ENCODE assay signal across 8 mouse cellular contexts in genomic region chr8:110969910-110970770, GRCm38 (mm10). TPM values are rescaled to one million over a fixed set of nuclear protein-coding genes. Genes with fewer than 3 reads are reported as not detected.
DNase-seq lines count a peak whose midpoint lies in the region; ATAC-seq lines count a peak whose summit lies in the region.

No protein-coding gene starts in this region.

- WGBS in forebrain, embryonic 10.5 days, result 5% methylated on average over 45 of the region's 45 CpGs
- WGBS in heart, embryonic 13.5 days, result 7% methylated on average over 45 of the region's 45 CpGs
- 10% methylated on average over 45 of the region's 45 CpGs for WGBS in kidney, embryonic 16.5 days
- WGBS in limb, embryonic 15.5 days, result 6% methylated on average over 45 of the region's 45 CpGs
- 4% methylated on average over 45 of the region's 45 CpGs for WGBS in midbrain, embryonic 16.5 days

- peak overlapping the region; percentile 84 for H3K9ac ChIP-seq in heart, embryonic 13.5 days
- peak overlapping the region; percentile 60 for H3K9ac ChIP-seq in kidney, embryonic 16.5 days (replicated peaks; ENCODE audit: low read length)
- peak overlapping the region; percentile 26 for H3K9ac ChIP-seq in limb, embryonic 15.5 days
- peak overlapping the region; percentile 65 for H3K9ac ChIP-seq in midbrain, embryonic 16.5 days (ENCODE audit: low read depth, low read length)

- peak overlapping the region; percentile 62 for H3K4me3 ChIP-seq in forebrain, embryonic 10.5 days
- peak overlapping the region; percentile 65 for H3K4me3 ChIP-seq in heart, embryonic 13.5 days
- H3K4me3 ChIP-seq in kidney, embryonic 16.5 days (ENCODE audit: low read length), result peak overlapping the region; percentile 46
- peak overlapping the region; percentile 41 for H3K4me3 ChIP-seq in limb, embryonic 15.5 days
- peak overlapping the region; percentile 57 for H3K4me3 ChIP-seq in midbrain, embryonic 16.5 days (ENCODE audit: low read depth, low read length)

- peak overlapping the region; percentile 84 for H3K27ac ChIP-seq in forebrain, embryonic 10.5 days
- H3K27ac ChIP-seq in heart, embryonic 13.5 days (replicated peaks), result peak overlapping the region; percentile 42; the same call in 1 of the 2 replicates
- peak overlapping the region; percentile 48; the same call in 1 of the 2 replicates for H3K27ac ChIP-seq in kidney, embryonic 16.5 days (ENCODE audit: low read length)
- no peak overlapping the region for H3K27ac ChIP-seq in limb, embryonic 15.5 days
- H3K27ac ChIP-seq in midbrain, embryonic 16.5 days (ENCODE audit: low read length), result peak overlapping the region; percentile 68; the same call in 1 of the 2 replicates

- peaks cover 14% of the 10 kb centered on the region for H3K4me1 ChIP-seq in forebrain, embryonic 10.5 days
- H3K4me1 ChIP-seq in heart, embryonic 13.5 days, result peaks cover 31% of the 10 kb centered on the region
- H3K4me1 ChIP-seq in kidney, embryonic 16.5 days (ENCODE audit: insufficient read depth, low read length), result peaks cover 12% of the 10 kb centered on the region; the same call in 1 of the 2 replicates
- peaks cover 22% of the 10 kb centered on the region for H3K4me1 ChIP-seq in limb, embryonic 15.5 days
- H3K4me1 ChIP-seq in midbrain, embryonic 16.5 days (ENCODE audit: control insufficient read depth, insufficient read depth, low read length), result peaks cover 7% of the 10 kb centered on the region

- H3K27me3 ChIP-seq in forebrain, embryonic 10.5 days (ENCODE audit: poor library complexity, severe bottlenecking), result no peaks in the 10 kb centered on the region
- no peaks in the 10 kb centered on the region for H3K27me3 ChIP-seq in heart, embryonic 13.5 days (replicated peaks)
- H3K27me3 ChIP-seq in kidney, embryonic 16.5 days (ENCODE audit: insufficient read depth, low read length), result no peaks in the 10 kb centered on the region
- no peaks in the 10 kb centered on the region for H3K27me3 ChIP-seq in limb, embryonic 15.5 days
- no peaks in the 10 kb centered on the region for H3K27me3 ChIP-seq in midbrain, embryonic 16.5 days (ENCODE audit: control insufficient read depth, insufficient read depth, low read depth, low read length)

- peak overlapping the region; percentile 85 for H3K4me2 ChIP-seq in heart, embryonic 13.5 days
- peak overlapping the region; percentile 56 for H3K4me2 ChIP-seq in kidney, embryonic 16.5 days (replicated peaks; ENCODE audit: low read depth, low read length)
- peak overlapping the region; percentile 62 for H3K4me2 ChIP-seq in limb, embryonic 15.5 days
- H3K4me2 ChIP-seq in midbrain, embryonic 16.5 days (ENCODE audit: low read length), result peak overlapping the region; percentile 92

- peaks cover 69% of the 10 kb centered on the region for H3K36me3 ChIP-seq in forebrain, embryonic 10.5 days (replicated peaks)
- peaks cover 64% of the 10 kb centered on the region for H3K36me3 ChIP-seq in heart, embryonic 13.5 days
- peaks cover 17% of the 10 kb centered on the region; the same call in 1 of the 2 replicates for H3K36me3 ChIP-seq in kidney, embryonic 16.5 days (ENCODE audit: insufficient read depth, low read length)
- H3K36me3 ChIP-seq in limb, embryonic 15.5 days, result peaks cover 66% of the 10 kb centered on the region
- peaks cover 6% of the 10 kb centered on the region for H3K36me3 ChIP-seq in midbrain, embryonic 16.5 days (ENCODE audit: control insufficient read depth, insufficient read depth, low read length)

- no peaks in the 10 kb centered on the region for H3K9me3 ChIP-seq in forebrain, embryonic 10.5 days
- H3K9me3 ChIP-seq in heart, embryonic 13.5 days, result no peaks in the 10 kb centered on the region
- no peaks in the 10 kb centered on the region for H3K9me3 ChIP-seq in kidney, embryonic 16.5 days (ENCODE audit: low read length)
- H3K9me3 ChIP-seq in limb, embryonic 15.5 days, result no peaks in the 10 kb centered on the region
- no peaks in the 10 kb centered on the region for H3K9me3 ChIP-seq in midbrain, embryonic 16.5 days (replicated peaks; ENCODE audit: control insufficient read depth, low read length, poor library complexity, severe bottlenecking)

- DNase-seq in A20 (ENCODE audit: low read depth, low spot score), result peak; percentile 96
- peak; percentile 92 for DNase-seq in c-Kit-positive CD71-negative TER-119-negative erythroid progenitor cells, embryonic 14.5 days (ENCODE audit: low read depth)
- DNase-seq in forebrain, embryonic 10.5 days (ENCODE audit: extremely low spot score, low spot score), result peak; percentile 92
- DNase-seq in spleen, adult 18-20 months, result peak; percentile 79 to 83

- ATAC-seq in heart, embryonic 13.5 days (ENCODE audit: extremely low read depth, insufficient number of reproducible peaks, low FRiP score, low TSS enrichment), result peak; percentile 83; the same call in 1 of the 2 replicates
- ATAC-seq in kidney, embryonic 16.5 days (ENCODE audit: low FRiP score, low TSS enrichment), result peak; percentile 97
- peak; percentile 91 for ATAC-seq in limb, embryonic 15.5 days (ENCODE audit: insufficient number of reproducible peaks, low FRiP score, low TSS enrichment, low read depth)
- peak; percentile 98 for ATAC-seq in midbrain, embryonic 16.5 days

RNA-seq across cellular contexts. Expression of gene Ddx19a, which starts 27.5 kb away (rescaled TPM):
- polyA plus RNA-seq in forebrain, embryonic 10.5 days (2016; fragmentation: Nextera tagmentation; extraction: Ambion mirVana), result 27.4 and 27.6 TPM in 2 replicates
- polyA plus RNA-seq in heart, embryonic 13.5 days (2015; fragmentation: Nextera tagmentation; extraction: Ambion mirVana), result 11.5 and 12.3 TPM in 2 replicates
- 15.0 and 15.1 TPM in 2 replicates for polyA plus RNA-seq in kidney, embryonic 16.5 days (2015; fragmentation: Nextera tagmentation; extraction: Ambion mirVana)
- 12.4 and 15.9 TPM in 2 replicates for polyA plus RNA-seq in limb, embryonic 15.5 days (2015; fragmentation: Nextera tagmentation; extraction: Ambion mirVana)
- polyA plus RNA-seq in midbrain, embryonic 16.5 days (2015; fragmentation: Nextera tagmentation; extraction: Ambion mirVana), result 10.2 and 10.4 TPM in 2 replicates

RNA-seq across cellular contexts. Expression of gene St3gal2, which starts 50.4 kb away (rescaled TPM):
- polyA plus RNA-seq in forebrain, embryonic 10.5 days (2016; fragmentation: Nextera tagmentation; extraction: Ambion mirVana), result 24.4 and 24.5 TPM in 2 replicates
- 16.2 and 16.4 TPM in 2 replicates for polyA plus RNA-seq in heart, embryonic 13.5 days (2015; fragmentation: Nextera tagmentation; extraction: Ambion mirVana)
- polyA plus RNA-seq in kidney, embryonic 16.5 days (2015; fragmentation: Nextera tagmentation; extraction: Ambion mirVana), result 25.1 and 27.6 TPM in 2 replicates
- 29.6 and 32.6 TPM in 2 replicates for polyA plus RNA-seq in limb, embryonic 15.5 days (2015; fragmentation: Nextera tagmentation; extraction: Ambion mirVana)
- 25.9 and 26.8 TPM in 2 replicates for polyA plus RNA-seq in midbrain, embryonic 16.5 days (2015; fragmentation: Nextera tagmentation; extraction: Ambion mirVana)

Comparison
In these comparisons a context has a peak if more than half of its experiments do, and no peak if none do; other contexts are left out.
1. H3K9ac ChIP-seq: peak in every context shown above with its lines; median percentile 84 in heart, embryonic 13.5 days; 65 in midbrain, embryonic 16.5 days; 60 in kidney, embryonic 16.5 days; 26 in limb, embryonic 15.5 days.